Mouse (Mus musculus) midbrain, postnatal 0 days (tissue): ENCODE results near the gene Atp4a. TPM values are rescaled to one million over a fixed set of nuclear protein-coding genes. Genes with fewer than 3 reads are reported as not detected.
"Not testable (repeated sequence)": the region's sequence is repeated elsewhere in the genome, so short reads cannot be mapped to it uniquely, and the experiment has no call there.

Source experiments
- ATAC-seq: fragments of 200-750 bp; cut with Nextera tagmentation; 2 replicates; pipeline ENCODE4 v1.8.0; 2017; ENCODE audit warnings: moderate number of reproducible peaks, mild to moderate bottlenecking, moderate TSS enrichment, moderate library complexity; ENCODE audit not compliant: low FRiP score
- DNase-seq: peaks from one replicate; pipeline ENCODE4 v3.0.0-alpha.2; 2015; ENCODE audit warnings: low spot score
- H3K27ac ChIP-seq: fragments of 300-500 bp; sonication (generic); 2 replicates; pipeline ENCODE4 v1.5.1; 2014; ENCODE audit warnings: low read depth, mild to moderate bottlenecking, low read length, mixed read lengths
- H3K27me3 ChIP-seq: fragments of 300-500 bp; sonication (generic); 2 replicates; pipeline ENCODE4 v1.6.1; 2014; ENCODE audit warnings: low read length, control low read depth, mixed read lengths; ENCODE audit not compliant: insufficient read depth
- H3K36me3 ChIP-seq: fragments of 300-500 bp; sonication (generic); 2 replicates; pipeline ENCODE4 v1.6.1; 2014; ENCODE audit warnings: low read length, control low read depth, mixed read lengths; ENCODE audit not compliant: insufficient read depth
- H3K4me1 ChIP-seq: fragments of 300-500 bp; sonication (generic); 2 replicates; pipeline ENCODE4 v1.6.1; 2014; ENCODE audit warnings: mild to moderate bottlenecking, control low read depth, antibody characterized with exemption, low read length, mixed read lengths; ENCODE audit not compliant: insufficient read depth
- H3K4me2 ChIP-seq: fragments of 300-500 bp; sonication (generic); 2 replicates; pipeline ENCODE4 v1.6.1; 2014; ENCODE audit warnings: low read depth, mild to moderate bottlenecking, low read length, mixed read lengths; ENCODE audit not compliant: poor library complexity, severe bottlenecking
- H3K4me3 ChIP-seq: fragments of 300-500 bp; sonication (generic); 2 replicates; pipeline ENCODE4 v1.5.1; 2014; ENCODE audit warnings: low read depth, mild to moderate bottlenecking, low read length, moderate library complexity
- H3K9ac ChIP-seq: fragments of 300-500 bp; sonication (generic); replicated peaks from 2 replicates; pipeline ENCODE4 v1.6.1; 2014; ENCODE audit warnings: mild to moderate bottlenecking, low read length, moderate library complexity, mixed read lengths; ENCODE audit not compliant: poor library complexity, severe bottlenecking
- H3K9me3 ChIP-seq: fragments of 300-500 bp; sonication (generic); 2 replicates; pipeline ENCODE4 v1.6.1; 2016; ENCODE audit warnings: low read length, control low read depth
- CTCF ChIP-seq: IDR thresholded peaks from 2 replicates; pipeline ENCODE4 v1.5.1; 2016; ENCODE audit warnings: antibody characterized with exemption, mild to moderate bottlenecking
- WGBS: fragments of 180-500 bp; shearing (Covaris S2); extraction: QIAGEN DNeasy Blood & Tissue Kit; methylation state at CpG from one replicate; pipeline ENCODE4 v1.1.7; 2014; 5-methylcytosine and 5-hydroxymethylcytosine counted together
- polyA plus RNA-seq: library from polyadenylated mRNA; unstranded; fragments of >200 nt; fragmentation: Nextera tagmentation; extraction: Ambion mirVana; gene quantifications from 2 replicates; pipeline ENCODE4 v1.2.1, GENCODE M21; 2015
- total RNA-seq: library from RNA; depleted of rRNA; stranded (reverse); fragments of >200 nt; gene quantifications from 2 replicates; pipeline ENCODE4 v1.2.3, GENCODE M21; 2014

The Atp4a gene
- total and polyA plus RNA-seq, 2 experiments from 2014 or later: 0.82 to 2.7 TPM

DNA sequence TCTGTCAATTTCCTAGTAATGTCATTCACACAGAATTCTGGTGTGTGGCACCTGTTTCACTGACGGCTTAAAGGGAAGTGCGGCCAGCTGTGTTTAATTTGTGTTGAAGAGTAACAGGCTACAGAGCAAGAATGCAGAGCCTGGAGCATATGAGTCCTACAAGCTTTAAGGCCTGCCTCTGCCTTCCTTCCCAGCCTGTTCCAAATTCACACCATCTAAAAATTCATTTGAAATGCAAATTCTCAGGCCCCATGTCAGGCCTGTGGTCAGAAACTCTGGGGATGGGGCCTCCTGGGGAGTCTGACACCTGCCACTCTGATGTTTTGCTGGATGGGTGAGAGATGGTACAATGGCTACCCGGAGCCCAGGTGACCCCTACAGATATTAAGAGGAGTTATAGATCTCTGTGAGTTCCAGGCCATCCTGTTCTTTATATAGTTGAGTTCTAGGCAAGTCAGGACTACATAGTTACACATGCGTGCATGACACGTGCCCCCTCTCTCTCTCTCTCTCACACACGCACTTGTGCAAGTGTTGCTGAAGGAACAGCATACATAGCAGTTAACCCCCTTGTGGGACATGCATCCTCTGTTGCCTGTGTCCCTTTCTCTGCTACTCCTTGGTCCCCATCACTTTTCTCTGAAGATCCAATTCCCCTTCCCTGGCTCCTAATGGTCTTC, 11.4 kb downstream of the Atp4a start:
- no peak overlapping the region for H3K4me3 ChIP-seq
- H3K27me3 ChIP-seq: no peaks in the 10 kb centered on the region
- no peak overlapping the region for H3K4me2 ChIP-seq
- TF ChIP-seq CTCF: no peak
- peaks cover 4% of the 10 kb centered on the region; the same call in 1 of the 2 replicates for H3K4me1 ChIP-seq
- H3K9me3 ChIP-seq: no peaks in the 10 kb centered on the region
- ATAC-seq (no peak), DNase-seq (no peak)
- H3K27ac ChIP-seq: no peak overlapping the region
- no peak overlapping the region for H3K9ac ChIP-seq
- 83% methylated on average over 6 of the region's 6 CpGs for WGBS
- peaks cover 2% of the 10 kb centered on the region; the same call in 1 of the 2 replicates for H3K36me3 ChIP-seq

DNA sequence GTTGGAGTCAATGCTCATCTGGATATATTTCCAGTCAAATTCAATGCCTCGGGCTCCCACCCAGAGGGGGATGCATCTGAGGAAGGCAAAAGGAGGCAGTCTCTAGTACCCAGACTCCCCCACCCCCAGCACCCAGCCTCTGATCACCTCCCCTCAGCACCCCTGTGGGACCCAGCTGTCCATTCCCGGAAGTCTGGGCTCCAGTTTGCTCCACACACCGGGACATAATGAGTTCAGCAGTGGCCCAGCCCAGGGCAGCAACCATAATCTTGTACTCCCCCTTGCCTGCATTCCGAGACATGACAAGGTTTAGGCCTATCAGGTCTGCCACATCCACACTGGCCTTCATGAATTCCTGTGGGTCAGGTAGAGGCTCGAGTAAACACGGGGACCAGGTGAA, 16.2 kb downstream of the Atp4a start:
- TF ChIP-seq CTCF: no peak
- H3K4me2 ChIP-seq: peak overlapping the region; percentile 80

DNA sequence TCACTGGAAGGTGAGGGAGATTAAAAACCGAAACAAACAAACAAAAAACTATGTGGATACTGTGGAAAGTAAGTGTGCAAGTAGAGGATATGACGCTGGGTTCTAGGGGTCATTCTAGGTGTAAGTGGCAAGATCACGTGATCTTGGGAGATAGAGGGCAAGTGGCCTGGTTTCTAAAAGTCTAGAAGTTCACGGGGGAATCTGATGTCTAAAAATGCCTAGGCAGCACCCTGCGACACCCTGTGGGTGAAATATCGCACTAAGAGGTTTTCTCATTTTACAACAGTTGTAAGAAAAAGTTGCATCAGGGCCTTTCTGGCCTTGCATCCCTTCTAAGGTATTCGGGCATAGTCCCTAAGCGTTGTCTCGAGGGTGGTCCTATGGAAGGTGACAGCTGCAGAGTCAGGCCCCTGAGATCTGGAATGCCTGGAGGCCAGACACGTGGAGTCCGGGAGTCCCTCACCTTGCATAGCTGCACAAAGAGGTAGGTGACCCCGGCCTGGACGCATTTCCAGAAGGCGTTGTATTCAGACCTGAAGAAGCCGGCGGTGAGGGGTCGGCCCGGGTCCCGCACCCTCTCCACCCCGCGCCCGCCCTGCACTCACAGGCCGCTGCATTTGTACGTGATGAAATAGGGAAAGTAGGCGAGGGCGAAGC, 16.9 kb downstream of the Atp4a start:
- TF ChIP-seq CTCF: peak; percentile 20; the same call in 1 of the 2 replicates
- peak; percentile 10 for DNase-seq

More for the DNA sequence above, 16.2 kb downstream of the Atp4a start:
- no peak for ATAC-seq
- Histone ChIP-seq H3K27ac (no peak overlapping the region), H3K4me1 (peaks cover 12% of the 10 kb centered on the region), H3K9ac (peak overlapping the region; percentile 86; the same call in 1 of the 2 replicates), H3K36me3 (peaks cover 9% of the 10 kb centered on the region), H3K9me3 (no peaks in the 10 kb centered on the region), H3K27me3 (no peaks in the 10 kb centered on the region), H3K4me3 (peak overlapping the region; percentile 72)
- 86% methylated on average over 6 of the region's 6 CpGs for WGBS
- no peak for DNase-seq

DNA sequence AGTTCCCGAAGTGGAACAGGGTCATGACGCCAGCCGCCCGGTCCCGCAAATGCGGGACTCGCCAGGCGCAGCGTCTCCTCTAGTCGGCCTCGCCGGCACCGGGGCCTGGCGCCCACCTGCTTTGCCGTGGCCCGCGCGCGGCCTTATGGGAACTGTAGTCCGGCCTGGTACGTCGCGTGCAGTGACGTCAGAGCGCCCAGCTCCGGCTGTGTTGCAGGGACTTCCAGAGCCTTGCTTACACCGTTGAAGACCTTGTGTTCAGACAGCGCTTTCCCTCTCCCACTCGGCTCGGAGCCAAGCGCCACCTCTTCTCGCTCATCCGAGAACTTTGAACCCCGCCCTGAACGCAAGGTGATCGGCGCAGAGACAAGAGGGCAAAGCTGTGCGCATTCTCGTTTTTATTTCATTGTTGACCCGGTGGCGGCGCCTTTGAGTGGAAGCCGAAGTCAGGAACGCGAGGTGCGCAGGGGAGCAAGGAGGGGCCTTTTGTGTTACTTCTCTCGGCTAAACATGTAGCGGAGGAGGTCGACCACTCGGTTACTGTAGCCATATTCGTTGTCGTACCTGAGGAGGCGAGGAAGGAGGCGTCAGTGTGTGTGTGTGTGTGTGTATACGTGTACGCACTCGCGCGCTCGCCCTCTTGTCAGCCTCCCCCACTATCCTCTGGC, 17.5 kb downstream of the Atp4a start, which contains the start of gene Tmem147:
Gene Tmem147 (minus strand): TSS at position 145 of the 668 bp plus-strand sequence.
- no peaks in the 10 kb centered on the region for H3K27me3 ChIP-seq
- H3K4me3 ChIP-seq: peak within 1 kb of the TSS; percentile 72
- H3K4me2 ChIP-seq: peak within 1 kb of the TSS; percentile 80
- TF ChIP-seq CTCF: peak; percentile 60
- DNase-seq: peak; percentile 98
- peak within 1 kb of the TSS; percentile 83 for H3K27ac ChIP-seq
- peak within 1 kb of the TSS; percentile 86 for H3K9ac ChIP-seq
- peak; percentile 96 for ATAC-seq
- H3K9me3 ChIP-seq: no peaks in the 10 kb centered on the region
- H3K4me1 ChIP-seq: peaks cover 12% of the 10 kb centered on the region
- H3K36me3 ChIP-seq: peaks cover 13% of the 10 kb centered on the region
- WGBS: under 1% methylated on average over 56 of the region's 60 CpGs

More for the DNA sequence above, 16.9 kb downstream of the Atp4a start:
- peak; percentile 27 for ATAC-seq
- peak overlapping the region; percentile 80 for H3K4me2 ChIP-seq
- H3K27ac ChIP-seq: peak overlapping the region; percentile 83
- H3K4me3 ChIP-seq: peak overlapping the region; percentile 72
- no peaks in the 10 kb centered on the region for H3K9me3 ChIP-seq
- peaks cover 12% of the 10 kb centered on the region for H3K4me1 ChIP-seq
- H3K9ac ChIP-seq: peak overlapping the region; percentile 86
- WGBS: 8% methylated on average over 26 of the region's 26 CpGs
- H3K36me3 ChIP-seq: peaks cover 13% of the 10 kb centered on the region
- H3K27me3 ChIP-seq: no peaks in the 10 kb centered on the region

DNA sequence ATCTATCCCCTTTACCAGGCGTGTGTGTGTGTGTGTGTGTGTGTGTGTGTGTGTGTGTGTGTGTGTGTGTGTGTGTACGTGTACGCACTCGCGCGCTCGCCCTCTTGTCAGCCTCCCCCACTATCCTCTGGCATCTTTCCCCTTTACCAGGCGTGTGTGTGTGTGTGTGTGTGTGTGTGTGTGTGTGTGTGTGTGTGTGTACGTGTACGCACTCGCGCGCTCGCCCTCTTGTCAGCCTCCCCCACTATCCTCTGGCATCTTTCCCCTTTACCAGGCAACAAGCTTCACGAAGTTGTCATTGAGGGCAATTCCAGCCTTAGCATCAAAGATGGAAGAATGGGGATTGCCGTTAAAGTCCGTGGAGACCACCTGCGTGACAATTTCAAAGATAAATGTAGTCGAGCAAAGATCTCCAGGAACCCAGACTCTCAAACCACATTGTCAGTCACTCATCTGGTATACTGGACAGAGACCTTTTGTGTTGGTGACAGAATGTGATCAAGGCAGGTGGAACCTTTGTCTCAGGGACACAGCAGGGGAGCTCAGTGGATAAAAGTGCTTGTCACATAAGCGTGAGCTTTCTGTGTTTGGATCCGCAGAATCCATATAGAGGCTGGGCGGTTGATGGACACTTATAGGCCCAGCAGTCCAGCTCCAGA, 18.2 kb downstream of the Atp4a start:
- H3K27me3 ChIP-seq, H3K9me3 ChIP-seq: not testable (repeated sequence)
- Histone ChIP-seq H3K4me2 (peak overlapping the region; percentile 80), H3K36me3 (peaks cover 17% of the 10 kb centered on the region), H3K9ac (peak overlapping the region; percentile 86), H3K27ac (peak overlapping the region; percentile 83), H3K4me3 (peak overlapping the region; percentile 72), H3K4me1 (peaks cover 12% of the 10 kb centered on the region)
- ATAC-seq (peak; percentile 55), DNase-seq (peak; percentile 63)
- WGBS: 10% methylated on average over 8 of the region's 22 CpGs
